Mouse (Mus musculus): ENCODE results near the gene Igf2bp2. TPM values are rescaled to one million over a fixed set of nuclear protein-coding genes. Genes with fewer than 3 reads are reported as not detected.

Gene Igf2bp2
- polyA plus RNA-seq (2011; ENCODE audit: insufficient read length, low read depth, missing spikeins): 91.6 and 92.4 TPM in 2 replicates

- Histone ChIP-seq H3K27ac (ENCODE audit: insufficient read depth, low read length) (peak within 1 kb of the TSS; percentile 69), H3K4me3 (ENCODE audit: insufficient read depth, low read length) (peak within 1 kb of the TSS; percentile 85), H3K4me1 (ENCODE audit: control insufficient read depth, insufficient read depth, low read length) (peaks cover 5% of the 10 kb centered on the region)
- TF ChIP-seq POLR2A (IDR thresholded peaks at IDR 0.05; ENCODE audit: low read depth, low read length) (peak; percentile 42; the same call in 1 of the 2 replicates), CTCF (IDR thresholded peaks at IDR 0.05; ENCODE audit: borderline replicate concordance, insufficient read depth, low read length) (no peak)
Observed at GRCm38 (mm10) chr16:22162512-22163455, at the start of gene Igf2bp2. Gene Igf2bp2, minus strand, starts transcription at chr16:22163299.

- TF ChIP-seq CTCF (IDR thresholded peaks at IDR 0.05; ENCODE audit: borderline replicate concordance, insufficient read depth, low read length) (no peak), POLR2A (IDR thresholded peaks at IDR 0.05; ENCODE audit: low read depth, low read length) (no peak)
- no peak overlapping the region for H3K27ac ChIP-seq (ENCODE audit: insufficient read depth, low read length)
- H3K4me3 ChIP-seq (ENCODE audit: insufficient read depth, low read length): no peak overlapping the region
- H3K4me1 ChIP-seq (ENCODE audit: control insufficient read depth, insufficient read depth, low read length): no peaks in the 10 kb centered on the region
Observed at GRCm38 (mm10) chr16:22203501-22203900, 40.4 kb upstream of the Igf2bp2 start.

- Histone ChIP-seq H3K4me3 (ENCODE audit: insufficient read depth, low read length) (no peak overlapping the region), H3K27ac (ENCODE audit: insufficient read depth, low read length) (no peak overlapping the region)
- TF ChIP-seq CTCF (IDR thresholded peaks at IDR 0.05; ENCODE audit: borderline replicate concordance, insufficient read depth, low read length) (no peak), POLR2A (IDR thresholded peaks at IDR 0.05; ENCODE audit: low read depth, low read length) (no peak)
Observed at GRCm38 (mm10) chr16:22201858-22202257, 38.8 kb upstream of the Igf2bp2 start.

GRCm38 (mm10) chr16:22200476-22200875 lies 37.4 kb upstream of the Igf2bp2 start:
- no peaks in the 10 kb centered on the region for H3K4me1 ChIP-seq (ENCODE audit: control insufficient read depth, insufficient read depth, low read length)
- TF ChIP-seq CTCF (IDR thresholded peaks at IDR 0.05; ENCODE audit: borderline replicate concordance, insufficient read depth, low read length) (no peak), POLR2A (IDR thresholded peaks at IDR 0.05; ENCODE audit: low read depth, low read length) (no peak)
- no peak overlapping the region for H3K4me3 ChIP-seq (ENCODE audit: insufficient read depth, low read length)
- no peak overlapping the region for H3K27ac ChIP-seq (ENCODE audit: insufficient read depth, low read length)

More at GRCm38 (mm10) chr16:22201858-22202257, 38.8 kb upstream of the Igf2bp2 start:
- H3K4me1 ChIP-seq (ENCODE audit: control insufficient read depth, insufficient read depth, low read length): no peaks in the 10 kb centered on the region

- no peak overlapping the region for H3K4me3 ChIP-seq (ENCODE audit: insufficient read depth, low read length)
- H3K27ac ChIP-seq (ENCODE audit: insufficient read depth, low read length): no peak overlapping the region
- H3K4me1 ChIP-seq (ENCODE audit: control insufficient read depth, insufficient read depth, low read length): no peaks in the 10 kb centered on the region; the same call in 1 of the 2 replicates
- TF ChIP-seq POLR2A (IDR thresholded peaks at IDR 0.05; ENCODE audit: low read depth, low read length): no peak
Observed at GRCm38 (mm10) chr16:22187366-22187765, 24.3 kb upstream of the Igf2bp2 start.

- no peaks in the 10 kb centered on the region; the same call in 1 of the 2 replicates for H3K4me1 ChIP-seq (ENCODE audit: control insufficient read depth, insufficient read depth, low read length)
- no peak overlapping the region for H3K27ac ChIP-seq (ENCODE audit: insufficient read depth, low read length)
- no peak for TF ChIP-seq CTCF (IDR thresholded peaks at IDR 0.05; ENCODE audit: borderline replicate concordance, insufficient read depth, low read length)
- H3K4me3 ChIP-seq (ENCODE audit: insufficient read depth, low read length): no peak overlapping the region
Observed at GRCm38 (mm10) chr16:22185411-22185810, 22.3 kb upstream of the Igf2bp2 start.

GRCm38 (mm10) chr16:22184113-22184512 lies 21.0 kb upstream of the Igf2bp2 start:
- Histone ChIP-seq H3K27ac (ENCODE audit: insufficient read depth, low read length) (no peak overlapping the region), H3K4me3 (ENCODE audit: insufficient read depth, low read length) (no peak overlapping the region), H3K4me1 (ENCODE audit: control insufficient read depth, insufficient read depth, low read length) (no peaks in the 10 kb centered on the region; the same call in 1 of the 2 replicates)
- TF ChIP-seq CTCF (IDR thresholded peaks at IDR 0.05; ENCODE audit: borderline replicate concordance, insufficient read depth, low read length) (no peak), POLR2A (IDR thresholded peaks at IDR 0.05; ENCODE audit: low read depth, low read length) (no peak)

GRCm38 (mm10) chr16:22182286-22182685 lies 19.2 kb upstream of the Igf2bp2 start:
- no peak for TF ChIP-seq CTCF (IDR thresholded peaks at IDR 0.05; ENCODE audit: borderline replicate concordance, insufficient read depth, low read length)
- no peak for TF ChIP-seq POLR2A (IDR thresholded peaks at IDR 0.05; ENCODE audit: low read depth, low read length)
- no peaks in the 10 kb centered on the region; the same call in 1 of the 2 replicates for H3K4me1 ChIP-seq (ENCODE audit: control insufficient read depth, insufficient read depth, low read length)
- H3K27ac ChIP-seq (ENCODE audit: insufficient read depth, low read length): no peak overlapping the region
- no peak overlapping the region for H3K4me3 ChIP-seq (ENCODE audit: insufficient read depth, low read length)

- TF ChIP-seq POLR2A (IDR thresholded peaks at IDR 0.05; ENCODE audit: low read depth, low read length) (no peak), CTCF (IDR thresholded peaks at IDR 0.05; ENCODE audit: borderline replicate concordance, insufficient read depth, low read length) (no peak)
- Histone ChIP-seq H3K4me3 (ENCODE audit: insufficient read depth, low read length) (no peak overlapping the region), H3K27ac (ENCODE audit: insufficient read depth, low read length) (no peak overlapping the region), H3K4me1 (ENCODE audit: control insufficient read depth, insufficient read depth, low read length) (no peaks in the 10 kb centered on the region; the same call in 1 of the 2 replicates)
Observed at GRCm38 (mm10) chr16:22178793-22179192, 15.7 kb upstream of the Igf2bp2 start.

GRCm38 (mm10) chr16:22177999-22178398 lies 14.9 kb upstream of the Igf2bp2 start:
- Histone ChIP-seq H3K4me3 (ENCODE audit: insufficient read depth, low read length) (no peak overlapping the region), H3K27ac (ENCODE audit: insufficient read depth, low read length) (no peak overlapping the region), H3K4me1 (ENCODE audit: control insufficient read depth, insufficient read depth, low read length) (no peaks in the 10 kb centered on the region; the same call in 1 of the 2 replicates)
- TF ChIP-seq POLR2A (IDR thresholded peaks at IDR 0.05; ENCODE audit: low read depth, low read length): no peak

All from embryonic fibroblast, embryonic 13.5 days (primary cell).